Mouse (Mus musculus): Measurements from ENCODE around the gene 2310022B05Rik. TPM values are rescaled to one million over a fixed set of nuclear protein-coding genes. Genes with fewer than 3 reads are reported as not detected.

2310022B05Rik gene
- polyA plus RNA-seq, 1 experiment = 102 TPM

DNA sequence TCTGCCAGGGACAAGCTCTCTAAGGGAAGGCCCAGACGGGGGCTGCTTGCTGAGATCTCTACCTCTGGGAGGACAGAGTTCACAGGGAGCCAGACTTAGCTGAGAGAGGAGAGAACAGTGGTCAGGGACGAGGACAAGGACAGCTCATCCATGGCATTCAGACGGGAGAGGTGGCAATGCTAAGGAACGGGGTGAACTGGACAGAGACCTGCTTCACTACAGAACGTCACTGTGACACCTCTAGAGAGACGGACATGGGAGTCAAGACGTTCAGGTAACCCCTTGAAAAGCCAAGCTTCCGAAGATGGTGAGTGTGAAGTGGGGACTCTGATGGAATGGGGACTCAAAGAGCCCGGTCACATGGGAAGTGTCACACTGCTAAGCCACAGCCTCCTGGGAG is 36.9 kb downstream of the 2310022B05Rik start:
- TF ChIP-seq SRF (IDR thresholded peaks at IDR 0.05; ENCODE audit: control insufficient read depth, insufficient read length, low read depth) (no peak), REST (IDR thresholded peaks at IDR 0.05; ENCODE audit: insufficient read depth, insufficient read length) (no peak), CEBPB (IDR thresholded peaks at IDR 0.05; ENCODE audit: insufficient read depth, poor library complexity, severe bottlenecking) (no peak), USF1 (IDR thresholded peaks at IDR 0.05; ENCODE audit: low read depth) (no peak), TCF3 (IDR thresholded peaks at IDR 0.05; ENCODE audit: insufficient read length, low read depth) (no peak), POLR2A (IDR thresholded peaks at IDR 0.05; ENCODE audit: insufficient read length, low read depth) (no peak), MAX (IDR thresholded peaks at IDR 0.05; ENCODE audit: low read depth) (no peak), MYOD1 (IDR thresholded peaks at IDR 0.05; ENCODE audit: control insufficient read depth in 1 of 3, insufficient read length in 2 of 3, low read depth in 2 of 3) (no peak), MYOG (IDR thresholded peaks at IDR 0.05; ENCODE audit: control insufficient read depth in 1 of 3, insufficient read depth in 1 of 3, insufficient read length in 2 of 3, low read depth in 2 of 3) (no peak), TCF12 (IDR thresholded peaks at IDR 0.05; ENCODE audit: insufficient read depth, poor library complexity, severe bottlenecking) (no peak), E2F4 (IDR thresholded peaks at IDR 0.05; ENCODE audit: insufficient read depth) (no peak), POLR2AphosphoS2 (IDR thresholded peaks at IDR 0.05; ENCODE audit: insufficient read length, low read depth) (no peak)
- H3K36me3 ChIP-seq (ENCODE audit: control insufficient read depth, insufficient read depth) = no peaks in the 10 kb centered on the region
- no peak overlapping the region for H3K4me2 ChIP-seq (ENCODE audit: low read depth)
- no peak overlapping the region for H3ac ChIP-seq (ENCODE audit: control insufficient read depth, insufficient read length)
- no peaks in the 10 kb centered on the region for H3K27me3 ChIP-seq (ENCODE audit: control insufficient read depth, insufficient read depth, insufficient read length)
- no peak overlapping the region for H3K4me3 ChIP-seq
- H3K79me2 ChIP-seq (ENCODE audit: control insufficient read depth, insufficient read depth) = no peaks in the 10 kb centered on the region

DNA sequence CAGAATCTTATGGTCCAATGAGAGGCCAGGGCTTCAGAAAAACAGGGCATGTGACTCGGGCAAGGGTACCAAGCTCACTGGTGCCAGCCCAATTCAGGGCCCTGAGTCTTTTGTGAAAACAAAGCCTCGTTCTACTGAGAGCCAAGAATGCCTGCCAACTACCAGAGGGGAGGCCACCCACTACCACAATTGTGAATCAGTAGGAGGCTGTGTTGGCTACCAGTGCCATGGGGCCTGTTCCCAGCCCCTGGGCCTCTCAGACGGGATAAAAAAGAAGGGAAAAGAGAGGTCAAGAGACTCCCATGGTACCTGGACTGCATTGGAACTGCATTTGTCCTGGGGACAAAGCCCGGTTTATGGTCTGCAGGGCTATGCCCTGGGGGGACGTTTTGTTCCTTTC is 41.9 kb downstream of the 2310022B05Rik start:
- H3K4me2 ChIP-seq (ENCODE audit: low read depth) = no peak overlapping the region
- no peaks in the 10 kb centered on the region for H3K27me3 ChIP-seq (ENCODE audit: control insufficient read depth, insufficient read depth, insufficient read length)
- TF ChIP-seq CEBPB (IDR thresholded peaks at IDR 0.05; ENCODE audit: insufficient read depth, poor library complexity, severe bottlenecking) (no peak), MYOD1 (IDR thresholded peaks at IDR 0.05; ENCODE audit: control insufficient read depth in 1 of 3, insufficient read length in 2 of 3, low read depth in 2 of 3) (no peak), TCF12 (IDR thresholded peaks at IDR 0.05; ENCODE audit: insufficient read depth, poor library complexity, severe bottlenecking) (no peak), TCF3 (IDR thresholded peaks at IDR 0.05; ENCODE audit: insufficient read length, low read depth) (no peak), POLR2AphosphoS2 (IDR thresholded peaks at IDR 0.05; ENCODE audit: insufficient read length, low read depth) (no peak), SRF (IDR thresholded peaks at IDR 0.05; ENCODE audit: control insufficient read depth, insufficient read length, low read depth) (no peak), MAX (IDR thresholded peaks at IDR 0.05; ENCODE audit: low read depth) (no peak)
- H3ac ChIP-seq (ENCODE audit: control insufficient read depth, insufficient read length) = no peak overlapping the region
- H3K36me3 ChIP-seq (ENCODE audit: control insufficient read depth, insufficient read depth) = no peaks in the 10 kb centered on the region
- H3K79me2 ChIP-seq (ENCODE audit: control insufficient read depth, insufficient read depth) = no peaks in the 10 kb centered on the region
- H3K4me3 ChIP-seq = no peak overlapping the region

DNA sequence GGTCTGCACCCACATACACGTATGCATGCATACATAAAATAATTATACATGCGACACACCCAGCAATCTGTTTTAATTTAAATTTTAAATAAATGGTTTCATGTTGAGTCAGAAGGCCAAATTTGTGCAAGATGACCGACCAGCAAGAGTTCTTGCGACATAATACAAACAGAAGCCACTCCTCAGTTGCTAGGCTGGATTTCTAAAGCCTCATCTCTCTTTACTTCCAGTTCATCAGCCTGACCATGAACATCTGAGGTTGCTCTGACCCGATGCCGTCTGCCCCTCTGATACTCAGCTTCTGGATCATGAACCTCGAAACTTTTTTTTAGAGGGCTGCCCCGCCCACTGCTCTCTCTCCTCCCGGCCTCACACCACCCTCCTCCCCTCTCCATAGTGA is 44.9 kb downstream of the 2310022B05Rik start:
- Histone ChIP-seq H3K27me3 (ENCODE audit: control insufficient read depth, insufficient read depth, insufficient read length) (no peaks in the 10 kb centered on the region), H3K4me2 (ENCODE audit: low read depth) (peak overlapping the region; percentile 94), H3K4me3 (no peak overlapping the region), H3K36me3 (ENCODE audit: control insufficient read depth, insufficient read depth) (no peaks in the 10 kb centered on the region), H3K79me2 (ENCODE audit: control insufficient read depth, insufficient read depth) (no peaks in the 10 kb centered on the region), H3ac (ENCODE audit: control insufficient read depth, insufficient read length) (no peak overlapping the region)
- TF ChIP-seq REST (IDR thresholded peaks at IDR 0.05; ENCODE audit: insufficient read depth, insufficient read length) (no peak), CEBPB (IDR thresholded peaks at IDR 0.05; ENCODE audit: insufficient read depth, poor library complexity, severe bottlenecking) (no peak), POLR2A (IDR thresholded peaks at IDR 0.05; ENCODE audit: insufficient read length, low read depth) (no peak), USF1 (IDR thresholded peaks at IDR 0.05; ENCODE audit: low read depth) (no peak), MYOD1 (IDR thresholded peaks at IDR 0.05; ENCODE audit: control insufficient read depth in 1 of 3, insufficient read length in 2 of 3, low read depth in 2 of 3) (no peak), SRF (IDR thresholded peaks at IDR 0.05; ENCODE audit: control insufficient read depth, insufficient read length, low read depth) (no peak), MAX (IDR thresholded peaks at IDR 0.05; ENCODE audit: low read depth) (no peak), MYOG (IDR thresholded peaks at IDR 0.05; ENCODE audit: control insufficient read depth in 1 of 3, insufficient read depth in 1 of 3, insufficient read length in 2 of 3, low read depth in 2 of 3) (no peak), TCF12 (IDR thresholded peaks at IDR 0.05; ENCODE audit: insufficient read depth, poor library complexity, severe bottlenecking) (no peak), TCF3 (IDR thresholded peaks at IDR 0.05; ENCODE audit: insufficient read length, low read depth) (no peak), E2F4 (IDR thresholded peaks at IDR 0.05; ENCODE audit: insufficient read depth) (no peak), POLR2AphosphoS2 (IDR thresholded peaks at IDR 0.05; ENCODE audit: insufficient read length, low read depth) (no peak)

DNA sequence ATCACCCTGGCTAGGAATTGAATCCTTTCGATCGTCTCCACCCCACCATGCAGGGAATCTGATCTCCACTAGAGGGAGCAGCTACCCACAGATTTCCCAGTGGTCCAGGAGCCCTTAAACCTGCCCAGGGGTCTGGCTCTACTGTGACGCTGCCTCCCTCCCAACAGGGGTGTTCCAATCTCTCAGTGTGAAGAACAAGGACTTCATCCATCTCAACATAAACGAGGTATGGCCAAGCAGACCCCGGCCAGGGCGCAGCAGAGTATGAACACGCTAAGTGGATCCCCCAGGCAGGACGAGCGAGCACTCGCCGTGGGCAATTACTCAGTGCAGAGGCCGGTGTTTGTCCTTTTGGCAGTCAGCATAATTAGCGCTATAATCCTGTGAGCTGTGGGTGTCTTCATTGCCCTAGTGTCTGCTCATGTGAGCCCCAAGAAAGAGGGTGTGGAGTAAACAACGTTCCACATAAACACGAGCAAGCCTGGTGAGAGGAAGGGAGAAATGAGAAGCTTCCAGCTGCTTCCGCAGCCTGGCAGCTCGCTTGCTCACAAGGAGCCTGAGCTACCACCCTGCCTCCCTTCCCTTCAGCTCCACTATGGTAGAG is 45.8 kb downstream of the 2310022B05Rik start:
- H3K36me3 ChIP-seq (ENCODE audit: control insufficient read depth, insufficient read depth) = no peaks in the 10 kb centered on the region
- peak overlapping the region; percentile 94 for H3K4me2 ChIP-seq (ENCODE audit: low read depth)
- TF ChIP-seq TCF3 (IDR thresholded peaks at IDR 0.05; ENCODE audit: insufficient read length, low read depth) (no peak), MYOG (IDR thresholded peaks at IDR 0.05; ENCODE audit: control insufficient read depth in 1 of 3, insufficient read depth in 1 of 3, insufficient read length in 2 of 3, low read depth in 2 of 3) (no peak), SRF (IDR thresholded peaks at IDR 0.05; ENCODE audit: control insufficient read depth, insufficient read length, low read depth) (no peak), TCF12 (IDR thresholded peaks at IDR 0.05; ENCODE audit: insufficient read depth, poor library complexity, severe bottlenecking) (no peak), MAX (IDR thresholded peaks at IDR 0.05; ENCODE audit: low read depth) (no peak), REST (IDR thresholded peaks at IDR 0.05; ENCODE audit: insufficient read depth, insufficient read length) (no peak)
- H3ac ChIP-seq (ENCODE audit: control insufficient read depth, insufficient read length) = no peak overlapping the region
- no peaks in the 10 kb centered on the region for H3K79me2 ChIP-seq (ENCODE audit: control insufficient read depth, insufficient read depth)
- H3K27me3 ChIP-seq (ENCODE audit: control insufficient read depth, insufficient read depth, insufficient read length) = no peaks in the 10 kb centered on the region
- peak overlapping the region; percentile 13 for H3K4me3 ChIP-seq

DNA sequence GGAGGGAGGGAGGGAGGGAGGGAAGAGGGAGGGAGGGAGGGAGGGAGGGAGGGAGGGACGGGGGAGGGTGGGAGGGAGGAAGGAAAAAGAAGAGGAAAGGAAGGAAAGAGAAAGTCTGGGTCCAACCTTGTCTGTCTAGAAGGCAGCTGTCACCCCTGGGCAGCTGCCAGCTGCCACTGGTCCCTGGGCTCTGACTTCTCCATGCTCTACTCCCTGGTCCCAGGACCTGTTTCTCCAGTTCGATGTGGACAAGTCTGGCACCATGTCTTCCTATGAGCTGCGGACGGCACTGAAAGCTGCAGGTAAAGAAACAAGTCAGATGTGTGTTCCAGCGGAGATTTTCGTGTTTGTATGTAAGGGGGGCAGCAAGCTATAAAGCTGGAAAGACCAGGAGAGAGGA is 48.8 kb downstream of the 2310022B05Rik start:
- no peak overlapping the region for H3K4me3 ChIP-seq
- TF ChIP-seq REST (IDR thresholded peaks at IDR 0.05; ENCODE audit: insufficient read depth, insufficient read length) (no peak), MYOD1 (IDR thresholded peaks at IDR 0.05; ENCODE audit: control insufficient read depth in 1 of 3, insufficient read length in 2 of 3, low read depth in 2 of 3) (peak in 1 of 3 experiments; percentile 39), MYOG (IDR thresholded peaks at IDR 0.05; ENCODE audit: control insufficient read depth in 1 of 3, insufficient read depth in 1 of 3, insufficient read length in 2 of 3, low read depth in 2 of 3) (peak in 2 of 3 experiments; percentile 17 to 59)

More for the DNA sequence above, 48.8 kb downstream of the 2310022B05Rik start:
- H3K36me3 ChIP-seq (ENCODE audit: control insufficient read depth, insufficient read depth) = no peaks in the 10 kb centered on the region
- H3ac ChIP-seq (ENCODE audit: control insufficient read depth, insufficient read length) = no peak overlapping the region
- no peak overlapping the region for H3K4me2 ChIP-seq (ENCODE audit: low read depth)
- H3K79me2 ChIP-seq (ENCODE audit: control insufficient read depth, insufficient read depth) = no peaks in the 10 kb centered on the region
- H3K27me3 ChIP-seq (ENCODE audit: control insufficient read depth, insufficient read depth, insufficient read length) = peaks cover 20% of the 10 kb centered on the region
